Mouse (Mus musculus) embryonic fibroblast, embryonic 13.5 days (primary cell): ENCODE data around the gene Itga9.
A peak's percentile ranks its signal among the peaks of the same experiment; 100 is the strongest.

Source experiments
- CTCF ChIP-seq: IDR thresholded peaks from 2 replicates; pipeline ENCODE4 v1.5.1; 2011; ENCODE audit warnings: mild to moderate bottlenecking, control low read depth, low read length, moderate library complexity, borderline replicate concordance; ENCODE audit not compliant: insufficient read depth
- POLR2A ChIP-seq: IDR thresholded peaks from 2 replicates; pipeline ENCODE4 v1.6.1; 2011; ENCODE audit warnings: low read depth, mild to moderate bottlenecking, control low read depth, low read length, moderate library complexity

GRCm38 (mm10) chr9:118925286-118926110 is 319.0 kb downstream of the Itga9 start:
- TF ChIP-seq CTCF (no peak), POLR2A (peak; percentile 87)
